Mouse (Mus musculus) embryo, embryonic 11 days (tissue): Measurements from ENCODE around the gene Olfr1454.

Experiments
- DNase-seq: peaks from one replicate; pipeline ENCODE4 v3.0.0-alpha.2; 2015

Olfr1454 gene

DNA sequence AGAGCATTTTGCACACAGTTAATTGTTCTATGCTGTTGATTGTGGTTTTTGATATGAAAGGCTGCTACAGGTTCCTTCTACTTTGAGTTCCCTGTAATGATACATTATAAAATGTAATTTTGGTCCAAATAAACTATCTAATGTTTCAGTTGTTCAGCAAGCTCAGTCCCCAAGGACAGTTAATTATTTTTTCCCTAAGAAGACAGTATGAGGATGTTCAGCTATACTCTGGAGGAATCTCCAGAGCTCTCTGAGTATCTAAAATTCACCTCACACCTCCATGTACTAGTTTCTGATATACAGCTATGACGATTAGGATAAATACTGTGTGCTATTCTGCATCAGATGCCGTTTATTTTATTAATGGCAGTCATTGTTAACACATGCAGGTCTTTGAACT is at the start of gene Olfr1454:
TSS of gene Olfr1454 (plus strand) at position 301 of the 400 bp plus-strand sequence.
- no peak for DNase-seq

DNA sequence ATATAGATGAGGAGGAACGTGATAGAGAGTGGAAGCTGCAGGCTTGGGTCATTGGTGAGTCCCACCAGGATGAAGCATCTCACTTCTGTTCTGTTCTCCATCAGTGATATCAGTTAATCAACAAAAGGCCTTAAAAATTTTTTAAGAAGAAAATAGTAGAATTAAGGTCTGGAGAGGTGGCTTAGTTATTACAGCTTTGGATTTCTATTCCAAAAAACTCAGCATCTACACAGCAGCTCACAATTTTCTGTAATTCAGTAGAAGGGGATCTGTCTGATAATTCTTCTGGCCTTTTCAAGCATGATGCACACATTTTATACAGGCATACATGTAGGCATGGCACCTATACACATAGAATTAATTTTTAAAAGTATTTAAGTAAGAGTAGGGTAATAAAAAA is 32.2 kb upstream of the Olfr1454 start, which contains the start of gene Olfr1453:
TSS of gene Olfr1453 (minus strand) at position 101 of the 400 bp plus-strand sequence.
- DNase-seq, result no peak

DNA sequence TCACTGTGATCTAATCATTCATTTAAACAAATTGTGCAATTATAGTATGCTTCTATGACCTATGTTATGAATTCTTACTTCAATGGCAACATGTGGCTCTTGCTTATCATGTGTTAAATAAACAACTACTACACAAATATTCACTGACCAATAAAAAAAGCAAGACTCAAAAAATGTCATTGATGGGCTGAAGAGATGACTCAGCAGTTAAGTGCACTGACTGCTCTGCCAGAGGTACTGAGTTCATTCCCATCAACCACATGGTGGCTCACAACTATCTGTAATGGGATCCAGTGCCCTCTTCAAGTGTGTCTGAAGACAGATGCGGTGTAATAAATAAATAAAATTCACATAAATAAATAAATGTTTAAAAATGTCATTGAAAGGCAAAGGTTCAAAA is 33.5 kb downstream of the Olfr1454 start:
- no peak for DNase-seq

DNA sequence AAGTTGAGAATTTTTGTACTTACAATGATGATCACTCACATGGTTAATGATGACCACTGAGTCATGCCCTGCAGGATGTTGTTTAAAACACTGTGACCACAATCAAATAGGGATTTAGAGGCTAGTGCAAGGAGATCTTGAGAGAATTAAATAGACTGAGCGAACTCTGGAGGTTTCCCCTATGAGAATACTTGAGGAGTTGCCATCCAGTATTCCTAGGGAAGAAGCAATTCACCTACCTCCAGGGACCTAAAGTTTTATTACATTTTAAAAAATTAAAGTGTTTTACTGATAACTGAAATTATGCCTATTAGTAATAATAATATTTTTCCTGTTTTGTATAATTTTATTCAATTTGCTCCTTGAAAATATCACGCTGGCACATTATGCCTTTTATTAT is 37.4 kb downstream of the Olfr1454 start, which contains the start of gene Olfr1457:
TSS of gene Olfr1457 (minus strand) at position 101 of the 400 bp plus-strand sequence.
- DNase-seq, result no peak

DNA sequence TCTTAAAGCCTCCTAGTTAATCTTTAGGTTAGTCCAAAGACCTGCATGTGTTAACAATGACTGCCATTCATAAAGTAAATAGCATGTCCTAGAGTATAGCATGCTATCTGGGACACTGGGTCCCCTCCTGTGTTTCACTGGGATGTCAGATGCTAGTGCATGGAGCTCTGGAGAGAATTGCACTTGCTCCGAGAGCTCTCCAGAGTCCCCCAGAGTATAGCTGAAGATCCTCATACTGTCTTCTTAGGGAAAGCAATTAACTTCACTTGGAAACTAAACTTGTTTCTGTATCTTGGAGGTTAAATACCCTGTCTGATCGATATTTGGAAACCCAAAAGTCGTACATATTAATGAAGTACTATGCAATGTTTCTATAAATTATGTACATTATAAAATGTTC is 46.3 kb downstream of the Olfr1454 start, which contains the start of gene Olfr1458:
TSS of gene Olfr1458 (minus strand) at position 101 of the 400 bp plus-strand sequence.
- DNase-seq, result no peak
